Comparison of ENCODE assay signal across 12 mouse cellular contexts in the genomic region with DNA sequence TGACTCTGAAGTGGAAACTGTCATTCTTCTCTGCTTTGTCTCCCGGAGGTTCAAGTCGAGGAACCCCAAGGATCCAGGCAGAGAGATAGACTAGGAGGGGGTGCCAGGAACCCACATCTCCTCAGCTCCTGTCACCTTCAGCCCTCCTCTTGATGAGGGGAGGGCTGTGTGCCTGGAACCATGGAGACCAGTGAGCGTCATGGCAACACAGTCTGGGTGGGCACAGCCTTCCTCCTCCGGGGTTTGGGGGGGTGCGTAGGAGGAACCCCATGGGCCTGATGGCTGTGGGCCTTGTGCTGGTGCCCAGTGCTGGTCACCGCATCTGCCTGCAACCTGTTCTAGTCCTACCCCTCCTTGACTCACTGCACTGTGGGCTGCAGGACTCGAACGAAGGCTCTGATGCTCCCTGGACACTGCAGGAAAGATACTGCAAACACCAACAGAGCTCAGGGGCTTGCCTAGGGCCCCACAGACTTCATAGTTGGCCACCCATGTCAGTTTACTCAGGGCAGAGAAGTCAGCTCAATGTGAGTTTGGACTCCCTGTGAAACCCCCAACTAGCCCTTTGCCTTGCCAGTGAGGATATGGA. TPM values are rescaled to one million over a fixed set of nuclear protein-coding genes. Genes with fewer than 3 reads are reported as not detected.
DNase-seq lines count a peak whose midpoint lies in the region; ATAC-seq and TF ChIP-seq lines count a peak whose summit lies in the region.
"Had no signal": no experiment of that assay in that cellular context is flagged by ENCODE, and none has a peak within 500 bp of the region (broad histone marks: within the 10 kb centered on the region; RNA-seq: fewer than 3 reads in every experiment).

No protein-coding gene starts in this region.

- TF ChIP-seq CTCF in intestine, postnatal 0 days (IDR thresholded peaks at IDR 0.05; ENCODE audit: low read depth), result no peak

- H3K4me3 ChIP-seq in intestine, embryonic 14.5 days (ENCODE audit: low read depth, low read length), result no peak overlapping the region
- no peak overlapping the region for H3K4me3 ChIP-seq in intestine, postnatal 0 days (ENCODE audit: low read depth, low read length)
- H3K4me3 ChIP-seq in limb, embryonic 14.5 days (replicated peaks; ENCODE audit: low read length), result no peak overlapping the region
- H3K4me3 ChIP-seq: limb, embryonic 15.5 days; stomach, embryonic 15.5 days had no signal

- 0 out of 2 replicates have a peak, but pooled peaks have one; percentile 5 for ATAC-seq in intestine, embryonic 14.5 days (replicated peaks; ENCODE audit: low FRiP score, low TSS enrichment, low read depth)
- ATAC-seq in intestine, postnatal 0 days, result no peak
- no peak for ATAC-seq in limb, embryonic 14.5 days (ENCODE audit: low FRiP score, low read depth)

- no peak overlapping the region for H3K9ac ChIP-seq in intestine, embryonic 14.5 days (ENCODE audit: low read length)
- no peak overlapping the region for H3K9ac ChIP-seq in intestine, postnatal 0 days (ENCODE audit: low read depth, low read length)
- 0 out of 2 replicates have a peak overlapping the region, but pooled peaks have one; percentile 21 for H3K9ac ChIP-seq in limb, embryonic 14.5 days (ENCODE audit: low read depth, low read length, severe bottlenecking)
- H3K9ac ChIP-seq: limb, embryonic 15.5 days; stomach, embryonic 15.5 days had no signal

- no peaks in the 10 kb centered on the region for H3K9me3 ChIP-seq in intestine, embryonic 14.5 days (ENCODE audit: control insufficient read depth, low read length)
- no peaks in the 10 kb centered on the region for H3K9me3 ChIP-seq in intestine, postnatal 0 days (ENCODE audit: control insufficient read depth)
- no peaks in the 10 kb centered on the region for H3K9me3 ChIP-seq in limb, embryonic 14.5 days (ENCODE audit: control insufficient read depth, low read length)
- H3K9me3 ChIP-seq: limb, embryonic 15.5 days; stomach, embryonic 15.5 days had no signal

- DNase-seq in intestine, embryonic 14.5 days (ENCODE audit: low spot score), result no peak
- peak; percentile 33 to 48 for DNase-seq in right cerebral cortex, postnatal 36 days (ENCODE audit: low spot score in 2 of 2)
- no peak for DNase-seq in right cerebral cortex, postnatal 25 days
- DNase-seq in limb, embryonic 14.5 days (ENCODE audit: low spot score), result no peak
- no peak for DNase-seq in gastrocnemius, postnatal 10 days
- DNase-seq in cerebellum, adult 11 months, result no peak
- no peak for DNase-seq in adrenal gland, postnatal 14 days
- DNase-seq: kidney, postnatal 14 days had no signal

- no peak overlapping the region for H3K27ac ChIP-seq in intestine, embryonic 14.5 days (ENCODE audit: low read depth)
- H3K27ac ChIP-seq in intestine, postnatal 0 days (ENCODE audit: low read depth, low read length), result no peak overlapping the region
- H3K27ac ChIP-seq in limb, embryonic 14.5 days (replicated peaks; ENCODE audit: low read depth, low read length), result no peak overlapping the region
- H3K27ac ChIP-seq: limb, embryonic 15.5 days; stomach, embryonic 15.5 days had no signal

- TF ChIP-seq POLR2A in limb, embryonic 14.5 days (IDR thresholded peaks at IDR 0.05; ENCODE audit: borderline replicate concordance, extremely low read depth, insufficient read depth, insufficient read length), result no peak

- peaks cover 27% of the 10 kb centered on the region for H3K36me3 ChIP-seq in intestine, embryonic 14.5 days (ENCODE audit: control insufficient read depth, insufficient read depth, low read length)
- H3K36me3 ChIP-seq in intestine, postnatal 0 days (ENCODE audit: control insufficient read depth, insufficient read depth), result peaks cover 26% of the 10 kb centered on the region; the same call in 1 of the 2 replicates
- H3K36me3 ChIP-seq in limb, embryonic 14.5 days (ENCODE audit: control insufficient read depth, insufficient read depth, low read length), result peaks cover 18% of the 10 kb centered on the region

- no peak overlapping the region for H3K4me2 ChIP-seq in intestine, embryonic 14.5 days (ENCODE audit: low read length)
- no peak overlapping the region for H3K4me2 ChIP-seq in intestine, postnatal 0 days (replicated peaks; ENCODE audit: low read depth)
- H3K4me2 ChIP-seq in limb, embryonic 14.5 days (replicated peaks; ENCODE audit: low read depth, low read length, severe bottlenecking), result no peak overlapping the region
- H3K4me2 ChIP-seq: limb, embryonic 15.5 days; stomach, embryonic 15.5 days had no signal

- WGBS in intestine, embryonic 14.5 days, result 47% methylated on average over 8 of the region's 8 CpGs
- WGBS in intestine, postnatal 0 days, result 39% methylated on average over 8 of the region's 8 CpGs
- 35% methylated on average over 8 of the region's 8 CpGs for WGBS in limb, embryonic 14.5 days

- peaks cover 6% of the 10 kb centered on the region; the same call in 1 of the 2 replicates for H3K27me3 ChIP-seq in intestine, embryonic 14.5 days (replicated peaks; ENCODE audit: control insufficient read depth, insufficient read depth, low read length)
- H3K27me3 ChIP-seq in intestine, postnatal 0 days (replicated peaks; ENCODE audit: control insufficient read depth, insufficient read depth, low read length), result peaks cover 2% of the 10 kb centered on the region; the same call in 1 of the 2 replicates
- H3K27me3 ChIP-seq in limb, embryonic 14.5 days (ENCODE audit: control insufficient read depth, insufficient read depth, low read length), result no peaks in the 10 kb centered on the region

- H3K4me1 ChIP-seq in intestine, embryonic 14.5 days (replicated peaks; ENCODE audit: control insufficient read depth, insufficient read depth, low read length), result peaks cover 16% of the 10 kb centered on the region
- no peaks in the 10 kb centered on the region; the same call in 1 of the 2 replicates for H3K4me1 ChIP-seq in intestine, postnatal 0 days (replicated peaks; ENCODE audit: control insufficient read depth, insufficient read depth, low read length)
- H3K4me1 ChIP-seq in limb, embryonic 14.5 days (ENCODE audit: control insufficient read depth, insufficient read depth, low read length), result 0 out of 2 replicates have a peak, but pooled peaks cover 5% of the 10 kb centered on the region

RNA-seq across cellular contexts. Expression of gene Gm45837, which starts 4.9 kb away (rescaled TPM):
- polyA plus RNA-seq in intestine, embryonic 14.5 days (2014; fragmentation: Nextera tagmentation; extraction: Ambion mirVana), result 3.9 TPM in 1 of 2 replicates, not detected in the other
- not detected in 2 replicates for polyA plus RNA-seq in intestine, postnatal 0 days (2015; fragmentation: Nextera tagmentation; extraction: Ambion mirVana)
- 0.41 and 0.93 TPM in 2 replicates for polyA plus RNA-seq in limb, embryonic 14.5 days (2012; rRNA removed)
- polyA plus RNA-seq in limb, embryonic 14.5 days (2014; fragmentation: Nextera tagmentation; extraction: Ambion mirVana), result 7.5 and 8.8 TPM in 2 replicates
- 1 to 10 TPM in 1 of 2 experiments, not detected in 1; 4.7 TPM for total RNA-seq in gastrocnemius, postnatal 10 days (2021)
- total RNA-seq in adrenal gland, postnatal 14 days (2021), result not detected in 2 replicates
- polyA plus RNA-seq: neural tube, embryonic 11.5 days had no signal

RNA-seq across cellular contexts. Expression of gene Pde2a, which starts 5.9 kb away (rescaled TPM):
- 16.4 and 20.0 TPM in 2 replicates for polyA plus RNA-seq in intestine, embryonic 14.5 days (2014; fragmentation: Nextera tagmentation; extraction: Ambion mirVana)
- polyA plus RNA-seq in intestine, postnatal 0 days (2015; fragmentation: Nextera tagmentation; extraction: Ambion mirVana), result 11.1 and 11.2 TPM in 2 replicates
- 11.8 and 12.7 TPM in 2 replicates for polyA plus RNA-seq in limb, embryonic 14.5 days (2012; rRNA removed)
- 4.9 and 10.5 TPM in 2 replicates for polyA plus RNA-seq in limb, embryonic 14.5 days (2014; fragmentation: Nextera tagmentation; extraction: Ambion mirVana)
- total RNA-seq in gastrocnemius, postnatal 10 days (2021), result 10 to 100 TPM; 48.2 to 48.4 TPM
- 132 and 141 TPM in 2 replicates for total RNA-seq in adrenal gland, postnatal 14 days (2021)

Comparison
In these comparisons a context has a peak if more than half of its experiments do, and no peak if none do; other contexts are left out.
1. DNase-seq: peak in right cerebral cortex, postnatal 36 days (2 of 2); none in intestine, embryonic 14.5 days (single experiment), right cerebral cortex, postnatal 25 days (single experiment), limb, embryonic 14.5 days (single experiment), gastrocnemius, postnatal 10 days (single experiment), cerebellum, adult 11 months (single experiment) and adrenal gland, postnatal 14 days (single experiment).